Mouse (Mus musculus) megakaryocyte, embryonic 14.5 days (primary cell): ENCODE measurements around the gene Rxrb.

Experiments
- FLI1 ChIP-seq: IDR thresholded peaks from 2 replicates; pipeline ENCODE4 v1.6.1; 2012; ENCODE audit warnings: low read length, inconsistent platforms, mixed read lengths
- GATA1 ChIP-seq: IDR thresholded peaks from 3 replicates; pipeline ENCODE4 v1.6.1; 2012; ENCODE audit warnings: mixed read lengths, low read length, inconsistent platforms, borderline replicate concordance

DNA sequence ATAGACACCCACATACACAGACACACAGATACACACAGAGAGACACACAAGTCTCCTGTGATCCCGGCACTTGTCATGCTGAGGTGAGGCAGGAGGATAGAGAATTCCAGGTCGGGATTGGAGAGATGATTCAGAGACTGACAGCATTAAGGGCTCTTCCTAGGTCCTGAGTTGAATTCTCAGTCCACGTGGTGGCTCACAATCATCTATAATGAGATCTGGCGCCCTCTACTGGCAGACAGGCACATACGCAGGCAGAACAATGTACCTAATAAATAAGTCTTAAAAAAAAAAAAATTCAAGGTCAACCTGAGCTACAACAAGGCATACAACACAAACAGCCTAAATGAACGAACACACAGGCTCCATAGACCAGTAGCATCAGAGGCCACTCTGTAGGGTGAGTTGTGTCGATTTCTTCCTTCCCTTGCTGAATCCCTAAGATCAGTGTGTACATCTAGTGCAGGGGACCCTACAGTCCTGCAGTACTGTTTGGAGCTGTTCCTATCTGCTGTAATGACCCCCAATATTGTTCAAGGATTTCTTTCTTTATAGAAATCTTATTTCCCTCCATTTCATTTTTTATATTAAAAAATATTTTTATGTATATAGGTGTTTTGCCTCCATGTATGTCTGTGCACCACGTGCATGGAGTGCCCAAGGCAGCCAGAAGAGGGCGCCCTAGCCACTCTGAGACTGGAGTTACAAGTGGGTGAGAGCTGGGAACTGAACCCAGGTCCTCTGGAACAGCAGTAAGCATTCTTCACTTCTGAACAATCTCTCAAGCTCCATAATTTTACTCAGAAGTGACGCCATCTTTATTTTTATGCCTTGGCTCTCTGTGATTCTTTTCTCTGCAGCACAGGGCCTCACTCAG is 39.6 kb upstream of the Rxrb start:
- TF ChIP-seq GATA1 (no peak), FLI1 (no peak)
